Mouse (Mus musculus): Measurements from ENCODE around the gene Srrm4.

Gene Srrm4

GRCm38 (mm10) chr5:116553106-116553505 lies 38.5 kb downstream of the Srrm4 start:
- no peak for DNase-seq (ENCODE audit: low read depth, low spot score)

- DNase-seq (ENCODE audit: low read depth, low spot score): no peak
These were observed 39.0 kb downstream of the Srrm4 start for GRCm38 (mm10) chr5:116552584-116552983.

- DNase-seq (ENCODE audit: low read depth, low spot score): no peak
These were observed 45.9 kb downstream of the Srrm4 start for GRCm38 (mm10) chr5:116545746-116546145.

- no peak for DNase-seq (ENCODE audit: low read depth, low spot score)
These were observed 49.3 kb downstream of the Srrm4 start for GRCm38 (mm10) chr5:116542317-116542716.

GRCm38 (mm10) chr5:116541128-116541527 lies 50.5 kb downstream of the Srrm4 start:
- DNase-seq (ENCODE audit: low read depth, low spot score): no peak

- no peak for DNase-seq (ENCODE audit: low read depth, low spot score)
These were observed 52.3 kb downstream of the Srrm4 start for GRCm38 (mm10) chr5:116539360-116539759.

- DNase-seq (ENCODE audit: low read depth, low spot score): no peak
These were observed 53.1 kb downstream of the Srrm4 start for GRCm38 (mm10) chr5:116538491-116538890.

GRCm38 (mm10) chr5:116526324-116526723 lies 65.3 kb downstream of the Srrm4 start:
- DNase-seq (ENCODE audit: low read depth, low spot score): no peak

- no peak for DNase-seq (ENCODE audit: low read depth, low spot score)
These were observed 66.3 kb downstream of the Srrm4 start for GRCm38 (mm10) chr5:116525308-116525707.

- DNase-seq (ENCODE audit: low read depth, low spot score): no peak
These were observed 68.1 kb downstream of the Srrm4 start for GRCm38 (mm10) chr5:116523553-116523952.

GRCm38 (mm10) chr5:116523079-116523478 lies 68.5 kb downstream of the Srrm4 start:
- no peak for DNase-seq (ENCODE audit: low read depth, low spot score)

- no peak for DNase-seq (ENCODE audit: low read depth, low spot score)
These were observed 69.3 kb downstream of the Srrm4 start for GRCm38 (mm10) chr5:116522273-116522672.

GRCm38 (mm10) chr5:116518047-116518446 lies 73.6 kb downstream of the Srrm4 start:
- DNase-seq (ENCODE audit: low read depth, low spot score): no peak

- DNase-seq (ENCODE audit: low read depth, low spot score): no peak
These were observed 79.5 kb downstream of the Srrm4 start for GRCm38 (mm10) chr5:116512135-116512534.

- no peak for DNase-seq (ENCODE audit: low read depth, low spot score)
These were observed 81.4 kb downstream of the Srrm4 start for GRCm38 (mm10) chr5:116510229-116510628.

GRCm38 (mm10) chr5:116501342-116501741 lies 90.3 kb downstream of the Srrm4 start:
- DNase-seq (ENCODE audit: low read depth, low spot score): no peak

GRCm38 (mm10) chr5:116498880-116499640 lies 92.6 kb downstream of the Srrm4 start:
- no peak for DNase-seq (ENCODE audit: low read depth, low spot score)

- no peak for DNase-seq (ENCODE audit: low read depth, low spot score)
These were observed 93.8 kb downstream of the Srrm4 start for GRCm38 (mm10) chr5:116497866-116498265.

GRCm38 (mm10) chr5:116497205-116497604 lies 94.4 kb downstream of the Srrm4 start:
- DNase-seq (ENCODE audit: low read depth, low spot score): no peak

- DNase-seq (ENCODE audit: low read depth, low spot score): no peak
These were observed 94.9 kb downstream of the Srrm4 start for GRCm38 (mm10) chr5:116496717-116497116.

GRCm38 (mm10) chr5:116495466-116495865 lies 96.2 kb downstream of the Srrm4 start:
- DNase-seq (ENCODE audit: low read depth, low spot score): no peak

- no peak for DNase-seq (ENCODE audit: low read depth, low spot score)
These were observed 97.2 kb downstream of the Srrm4 start for GRCm38 (mm10) chr5:116494377-116494776.

GRCm38 (mm10) chr5:116492726-116493125 lies 98.9 kb downstream of the Srrm4 start:
- DNase-seq (ENCODE audit: low read depth, low spot score): no peak
